Mouse (Mus musculus) CD4-positive, CD25-positive, alpha-beta regulatory T cell, adult 4 months (primary cell): Measurements from ENCODE around the gene Capzb. TPM values are rescaled to one million over a fixed set of nuclear protein-coding genes. Genes with fewer than 3 reads are reported as not detected.

Experiments
- ATAC-seq: one replicate; pipeline ENCODE4 v1.8.0; 2017
- polyA plus RNA-seq, 2 experiments: library from polyadenylated mRNA; unstranded; fragments of 100-300 nt; shearing (Covaris generic); gene quantifications; one replicate each; pipeline ENCODE4 v1.2.1; 2017

Capzb gene
- polyA plus RNA-seq, 2 experiments from 2014 or later = 479 to 616 TPM

DNA sequence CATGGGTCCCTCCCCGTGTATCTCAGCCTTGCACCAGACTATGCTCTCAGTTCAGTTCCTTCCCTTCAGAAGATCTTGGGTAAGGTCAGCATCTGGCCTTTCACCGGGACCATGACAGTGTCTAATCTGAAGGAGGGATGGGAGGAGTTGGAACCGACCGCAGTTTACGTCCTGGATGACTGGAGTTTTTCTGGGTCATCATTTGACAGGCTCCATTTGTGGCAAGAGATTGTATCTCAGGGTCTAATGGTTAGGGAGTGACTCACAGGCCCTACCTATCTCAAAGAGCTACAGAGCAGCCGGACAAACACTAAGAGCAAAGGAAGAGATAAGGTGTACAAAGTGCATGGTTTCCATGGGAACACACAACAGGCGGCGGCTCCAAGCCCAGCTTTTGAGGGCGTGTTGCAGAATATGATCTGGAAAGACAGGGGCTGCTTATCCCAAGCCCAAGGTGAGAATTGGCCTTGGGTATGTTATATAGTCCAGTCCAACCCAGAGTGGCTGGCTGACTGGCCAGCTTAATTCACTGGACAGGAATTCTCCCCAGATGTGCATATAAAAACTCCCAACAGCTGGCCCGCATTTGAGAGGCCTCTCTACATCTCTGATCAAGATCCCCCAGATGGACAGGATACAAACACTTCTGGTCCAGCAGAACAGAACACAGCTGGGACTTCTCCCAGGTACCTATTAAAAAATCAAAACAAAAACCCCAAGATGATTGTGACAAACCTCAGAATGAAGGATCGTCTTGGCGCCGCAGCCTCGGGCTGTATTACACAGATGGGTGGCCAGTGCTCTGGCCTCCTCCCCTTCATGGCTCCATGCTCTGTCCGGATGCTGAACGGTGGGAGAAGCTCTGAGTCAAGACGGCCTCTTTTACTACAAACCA, 12.7 kb upstream of the Capzb start:
- no peak for ATAC-seq

DNA sequence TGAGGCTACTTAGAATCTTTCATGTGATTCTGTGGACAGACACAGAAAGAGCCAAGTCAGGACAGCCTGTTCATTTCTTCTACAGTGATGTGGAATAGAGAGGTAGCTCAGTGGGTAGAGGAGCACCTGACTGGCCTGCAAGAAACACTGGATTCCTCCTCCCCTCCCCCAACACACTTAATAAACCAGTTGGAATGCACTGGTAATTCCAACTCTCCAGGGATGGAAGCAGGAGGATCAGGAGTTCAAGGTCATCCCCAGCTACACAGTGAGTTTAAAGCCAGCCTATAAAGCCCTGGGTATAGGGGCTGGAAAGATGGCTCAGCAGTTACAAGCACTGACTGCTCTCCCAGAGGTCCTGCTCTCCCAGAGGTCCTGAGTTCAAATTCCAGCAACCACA, 10.2 kb upstream of the Capzb start:
- no peak for ATAC-seq

DNA sequence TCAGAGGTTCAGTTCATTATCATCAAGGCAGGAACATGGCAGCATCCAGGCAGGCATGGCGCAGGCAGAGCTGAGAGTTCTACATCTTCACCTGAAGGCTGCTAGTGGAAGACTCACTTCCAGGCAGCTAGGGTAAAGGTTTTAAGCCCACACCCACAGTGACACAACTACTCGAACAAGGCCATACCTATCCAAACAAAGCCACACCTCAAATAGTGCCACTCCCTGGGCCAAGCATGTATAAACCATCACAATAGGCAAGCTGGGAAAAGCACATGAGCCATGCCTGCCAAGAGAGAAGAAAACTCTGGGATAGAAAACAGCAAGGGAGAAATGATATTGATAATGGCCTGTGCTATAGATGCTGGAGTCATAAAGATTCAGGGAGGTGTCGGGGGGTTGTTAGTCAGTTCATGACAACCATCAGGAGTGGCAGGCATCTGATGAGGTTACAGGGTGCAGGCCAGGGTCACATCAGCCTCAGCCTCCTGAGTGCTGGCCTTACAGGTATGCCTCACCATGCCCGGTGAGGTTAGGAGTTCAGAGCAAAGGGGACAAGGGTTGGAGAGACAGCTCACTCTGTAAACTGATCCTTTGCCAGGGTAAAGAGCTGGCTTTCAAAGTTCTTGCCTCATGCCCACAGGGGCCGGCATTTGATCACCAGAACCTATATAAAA, 6.8 kb upstream of the Capzb start:
- ATAC-seq = no peak

DNA sequence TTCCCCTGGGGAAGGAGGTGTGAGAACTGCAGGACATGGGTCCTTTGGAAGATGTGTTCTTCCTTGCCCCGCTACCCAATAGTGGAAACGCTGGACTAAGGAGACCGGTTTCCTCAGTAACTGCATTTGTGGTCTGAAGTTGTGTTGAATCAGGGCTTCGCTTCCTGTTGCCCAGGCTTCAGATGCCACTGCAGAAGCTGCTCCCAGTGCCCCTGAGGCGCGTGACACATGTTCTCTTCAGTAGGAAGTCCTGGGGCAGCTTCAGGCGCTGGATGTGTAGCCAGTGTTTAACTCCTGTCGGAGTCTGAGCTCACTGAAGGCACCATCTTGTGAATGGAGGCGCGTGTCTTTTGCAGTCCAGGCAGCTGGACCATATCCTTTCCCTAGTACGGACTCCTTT, 4.8 kb upstream of the Capzb start:
- ATAC-seq = no peak

DNA sequence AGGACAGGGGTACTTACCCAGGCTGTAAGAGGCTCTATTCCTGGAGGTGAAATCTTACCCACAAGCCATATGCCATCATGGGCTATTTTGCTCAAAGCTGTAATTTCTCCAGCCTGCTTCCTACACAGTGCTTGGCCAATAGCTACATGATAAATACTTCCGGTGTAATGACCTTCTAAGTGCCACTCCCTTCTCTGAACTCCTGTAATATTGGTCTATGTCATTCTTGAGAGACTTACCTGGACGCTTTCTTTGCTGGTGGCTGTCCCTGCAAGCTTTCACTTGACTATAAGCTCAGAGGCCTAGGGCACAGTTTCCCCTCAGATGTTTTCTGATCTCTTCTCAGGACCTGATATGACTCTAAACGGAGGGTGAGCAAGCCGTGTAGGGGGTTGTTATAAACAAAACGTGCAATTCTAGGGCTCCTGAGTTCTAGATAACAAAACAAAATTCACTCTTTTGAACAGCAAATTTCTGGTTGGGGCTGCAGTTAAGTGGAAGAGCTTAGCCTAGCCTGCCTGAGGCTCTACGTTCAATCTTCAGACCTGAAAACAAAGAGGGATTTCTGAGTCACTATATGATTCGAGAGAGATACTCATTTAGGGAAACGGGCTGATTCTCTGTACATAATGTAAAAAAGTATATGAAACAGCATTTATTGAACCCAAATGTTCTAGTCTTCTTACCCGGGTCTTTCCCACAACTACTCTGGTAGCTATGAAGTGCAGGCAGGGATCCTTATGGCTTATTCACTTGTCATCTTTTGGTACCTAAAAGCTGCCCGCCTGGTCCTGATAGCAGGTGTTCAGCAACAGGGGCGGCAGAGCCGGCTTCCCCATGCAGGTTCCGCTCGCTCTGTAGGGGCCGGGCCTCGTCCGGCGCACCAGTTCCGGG, 847 bp upstream of the Capzb start:
- ATAC-seq = peak; percentile 0

DNA sequence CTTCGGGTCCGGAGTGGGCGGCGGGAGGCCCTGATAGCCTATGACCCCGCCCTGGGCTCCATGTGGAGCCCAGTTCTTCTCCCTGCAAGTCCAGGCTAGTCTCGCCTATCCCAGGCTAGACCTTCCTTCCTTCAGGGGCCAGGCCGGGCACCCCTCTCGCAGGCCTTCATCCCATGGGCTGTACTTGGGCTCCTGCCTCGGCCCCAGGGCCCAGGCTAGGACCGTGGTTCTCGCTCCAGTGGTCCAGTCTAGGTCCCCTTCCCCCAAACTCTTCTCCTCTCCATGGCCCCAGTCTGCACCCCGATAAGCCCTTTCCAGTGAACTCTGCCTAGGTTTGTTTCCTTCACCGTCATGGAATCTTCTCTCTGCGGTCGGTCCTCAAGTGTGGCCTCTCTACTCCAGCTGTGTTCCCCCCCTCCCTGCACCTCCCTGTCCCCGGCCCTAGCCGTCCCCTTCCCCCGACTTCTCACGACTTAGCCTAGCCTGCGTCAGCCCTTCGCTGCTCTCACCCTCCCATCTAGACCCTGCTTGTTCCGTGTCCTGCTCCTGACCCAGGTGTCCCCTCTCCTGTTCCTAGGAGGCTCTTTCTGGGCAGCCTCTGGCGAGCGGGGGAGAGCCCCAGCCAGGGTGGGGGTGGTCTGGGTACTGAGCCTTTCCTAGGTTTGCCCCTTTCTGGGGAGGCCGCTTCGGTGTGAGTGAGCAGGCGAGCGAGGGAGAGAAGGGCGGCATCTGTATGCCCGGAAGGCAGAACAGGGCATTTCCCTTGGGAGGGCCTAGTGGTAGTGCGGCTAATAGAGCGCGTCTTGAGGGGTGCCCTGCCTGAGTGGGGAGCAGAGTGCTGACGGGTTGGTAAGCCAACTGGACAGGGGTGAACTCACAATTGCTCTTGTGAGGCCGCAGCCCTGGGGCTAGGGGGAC, 736 bp downstream of the Capzb start:
- ATAC-seq = no peak

DNA sequence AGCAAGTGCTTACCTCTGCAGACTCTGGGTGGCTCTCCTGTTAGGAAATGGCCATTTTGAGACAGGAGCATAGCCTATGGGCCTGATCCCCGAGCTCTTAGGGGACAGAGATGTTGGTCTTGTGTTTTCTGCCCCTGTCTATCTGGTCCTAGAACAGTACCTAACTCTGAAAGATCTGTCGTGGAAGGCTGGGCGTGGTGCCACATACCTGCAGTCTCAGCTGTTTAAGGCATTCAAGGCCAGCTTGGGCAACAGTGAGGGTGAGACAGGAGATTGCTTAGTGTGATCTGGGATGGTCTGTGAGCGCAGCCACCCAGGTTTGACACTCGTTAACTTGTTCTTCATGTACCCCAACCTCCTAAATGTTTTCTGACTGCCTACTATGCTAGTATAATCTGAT, 2.4 kb downstream of the Capzb start:
- no peak for ATAC-seq

DNA sequence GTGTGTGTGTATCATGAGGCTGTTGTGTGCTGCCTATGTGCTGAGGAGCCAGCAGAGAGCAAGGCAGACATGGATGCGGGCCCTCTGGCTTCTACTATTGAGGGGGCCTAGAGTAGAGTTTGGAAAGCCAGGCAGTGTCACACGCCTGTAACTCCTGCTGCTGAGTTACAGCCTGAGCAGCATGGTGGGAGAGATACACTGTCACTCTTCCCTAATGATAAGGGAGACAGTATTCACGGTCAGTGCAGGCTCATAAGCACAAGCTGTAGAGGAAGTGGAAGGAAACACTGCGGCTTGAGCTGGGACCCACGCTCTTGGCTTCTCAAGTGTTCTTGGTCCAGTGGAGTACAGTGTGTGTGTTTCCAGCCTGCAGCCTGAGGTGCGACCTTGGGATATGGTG, 3.8 kb downstream of the Capzb start:
- ATAC-seq = no peak

DNA sequence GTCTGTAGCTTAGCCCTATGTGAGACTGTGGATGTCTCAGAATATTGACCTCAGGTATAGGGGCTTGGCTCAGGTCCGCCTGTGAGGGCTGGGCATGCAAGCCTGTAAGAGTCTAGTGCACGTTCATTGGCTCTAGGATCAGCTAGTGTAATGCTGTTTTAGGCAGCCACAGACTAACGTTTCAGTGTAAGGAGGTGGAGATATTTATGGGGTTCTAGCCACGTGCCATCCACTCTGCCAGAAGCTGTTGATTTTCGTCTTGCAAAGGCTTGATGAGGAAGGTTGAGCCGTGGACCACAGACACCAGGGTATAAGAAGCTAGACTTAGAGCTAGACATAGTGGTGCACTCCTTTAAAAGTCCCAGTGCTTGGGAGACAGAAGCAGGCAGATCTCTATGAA, 4.2 kb downstream of the Capzb start:
- ATAC-seq = no peak

DNA sequence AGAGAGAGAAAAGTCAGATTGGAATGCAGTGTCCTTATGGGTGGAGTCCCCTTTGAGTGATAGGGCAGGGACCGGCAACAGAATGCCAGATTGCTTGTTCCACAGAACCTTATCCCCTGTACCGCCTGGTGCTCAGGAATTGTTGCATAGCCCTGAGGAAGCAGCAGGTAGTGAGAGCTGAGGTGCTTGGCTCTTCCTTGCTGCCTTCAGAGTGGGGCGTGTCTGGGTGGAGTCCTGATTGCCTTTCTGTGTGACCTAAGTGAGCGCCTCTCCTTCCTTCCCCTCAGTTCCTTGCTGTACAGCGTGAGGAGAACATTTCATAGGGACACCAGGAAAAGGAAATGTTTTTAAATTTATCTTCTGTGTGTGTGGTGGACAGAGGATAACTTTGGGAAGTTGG, 4.8 kb downstream of the Capzb start:
- no peak for ATAC-seq

DNA sequence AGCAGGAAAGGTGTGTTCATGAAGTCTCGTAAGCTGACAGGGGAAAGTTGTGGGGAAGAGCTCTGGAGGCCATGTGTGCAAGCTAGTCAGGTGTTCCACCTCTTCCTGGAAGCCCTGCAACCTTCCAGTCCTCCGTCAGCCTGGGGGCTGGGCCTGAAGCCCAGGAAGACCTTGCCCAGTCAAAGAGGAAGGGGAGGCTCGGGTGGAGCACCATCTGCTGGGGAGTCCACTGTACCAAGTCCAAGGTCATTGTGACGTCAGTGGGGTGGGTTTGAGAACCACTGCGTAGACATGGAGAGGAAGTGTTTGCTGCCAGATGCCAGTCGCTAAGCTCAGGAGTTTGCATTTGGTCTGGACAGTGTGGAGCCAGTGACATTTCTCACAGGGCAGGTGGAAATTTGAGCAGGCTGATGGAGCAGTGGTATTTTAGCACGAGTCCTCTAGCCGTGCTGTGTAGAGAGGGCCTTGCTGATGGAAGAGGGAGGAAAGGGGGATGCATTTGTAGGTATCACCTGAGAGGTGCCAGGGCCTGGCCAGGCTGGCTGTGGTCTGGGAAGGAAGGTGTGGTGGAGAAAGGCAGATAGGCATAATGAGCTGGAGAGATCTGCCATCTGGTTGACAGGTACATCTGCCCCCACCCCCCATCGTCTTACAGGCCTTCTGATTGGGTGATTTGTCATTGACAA, 5.4 kb downstream of the Capzb start:
- ATAC-seq = peak; percentile 22

DNA sequence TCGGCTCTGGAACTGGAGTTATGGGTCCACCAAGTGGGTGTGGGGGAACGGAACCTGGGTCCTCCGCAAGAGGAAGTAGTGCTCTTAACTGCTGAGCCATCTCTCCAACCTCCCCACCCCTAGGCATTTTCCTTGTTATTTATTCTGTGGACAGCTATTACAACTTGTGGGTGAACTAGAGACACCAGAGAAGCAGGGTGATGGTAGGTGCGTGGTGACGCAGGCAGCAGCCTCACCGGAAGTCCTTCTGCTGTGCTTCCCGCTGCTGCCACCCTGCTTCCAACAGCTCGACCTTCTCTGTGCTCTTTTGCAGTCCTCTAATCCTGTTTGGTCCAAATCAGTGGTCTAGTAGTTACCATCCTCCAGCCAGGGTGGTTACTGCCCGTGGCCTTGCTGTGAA, 6.4 kb downstream of the Capzb start:
- ATAC-seq = peak; percentile 55

DNA sequence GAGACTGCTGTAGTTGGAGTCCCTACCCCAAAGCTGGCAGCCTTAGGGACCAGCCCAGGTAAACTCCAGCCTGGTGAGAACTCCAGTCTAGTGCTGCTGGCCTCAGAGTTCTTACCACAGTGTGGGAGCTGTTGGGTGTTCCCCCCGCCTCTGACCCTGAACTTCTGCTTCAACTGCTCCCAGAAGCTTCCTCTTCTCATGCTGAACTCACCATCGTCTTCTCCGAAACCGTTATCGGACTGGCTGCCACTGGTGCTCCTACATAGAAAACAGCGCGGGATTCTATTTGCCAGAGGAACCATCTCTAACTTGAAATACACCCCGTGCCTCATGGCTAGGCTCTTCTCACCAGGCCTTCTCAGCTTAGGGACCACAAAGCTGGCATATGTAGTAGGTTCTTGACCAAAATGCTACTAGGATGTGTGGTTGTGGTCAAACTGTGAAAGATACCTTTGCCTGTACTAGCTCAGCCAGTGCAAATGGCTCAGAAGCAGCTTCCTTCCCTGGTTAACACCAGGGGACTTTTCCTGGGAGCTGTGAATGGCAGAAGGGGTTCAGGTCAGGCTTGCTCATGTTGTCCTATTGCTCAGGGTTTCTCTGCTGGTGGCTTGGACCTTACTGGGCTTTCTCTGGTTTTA, 7.1 kb downstream of the Capzb start:
- ATAC-seq = no peak

DNA sequence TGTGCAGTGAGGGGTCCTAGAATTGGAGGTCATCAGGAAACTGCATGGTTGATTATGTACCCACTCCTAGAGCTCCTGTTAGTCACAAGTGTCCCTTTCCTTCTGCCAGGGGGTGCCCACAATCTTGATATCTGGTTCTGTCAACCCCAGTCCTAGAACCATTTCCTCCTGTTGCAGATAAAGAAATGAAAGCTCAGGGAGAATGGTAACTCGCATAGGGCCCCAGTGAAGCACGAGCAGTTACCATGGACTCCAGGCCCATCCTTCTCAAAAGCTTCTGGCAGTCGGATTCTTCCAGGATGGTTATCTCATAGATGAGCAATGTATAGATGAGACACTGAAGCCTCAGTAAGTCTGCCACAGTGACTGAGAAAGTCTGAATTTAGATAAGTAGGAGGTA, 8.2 kb downstream of the Capzb start:
- no peak for ATAC-seq

DNA sequence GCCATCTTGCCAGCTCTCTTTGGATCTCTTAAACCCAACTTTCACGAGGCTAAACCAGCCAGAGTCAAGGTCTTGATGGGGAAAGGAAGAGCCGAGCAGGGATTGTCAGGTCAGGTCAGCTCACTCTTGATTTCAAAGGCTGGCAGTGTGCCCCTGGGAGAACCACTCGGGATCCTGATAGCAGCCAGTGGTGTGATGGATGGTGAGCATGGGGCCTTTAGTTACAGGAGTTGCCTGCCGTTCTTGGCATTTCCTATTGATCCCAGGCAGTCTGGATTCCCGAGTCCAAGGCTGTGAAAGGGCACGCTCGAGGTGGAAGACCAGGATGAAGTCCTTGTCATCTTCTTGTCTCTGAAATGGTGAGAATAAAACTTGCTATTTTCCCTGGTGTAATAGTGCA, 9.9 kb downstream of the Capzb start:
- ATAC-seq = no peak

DNA sequence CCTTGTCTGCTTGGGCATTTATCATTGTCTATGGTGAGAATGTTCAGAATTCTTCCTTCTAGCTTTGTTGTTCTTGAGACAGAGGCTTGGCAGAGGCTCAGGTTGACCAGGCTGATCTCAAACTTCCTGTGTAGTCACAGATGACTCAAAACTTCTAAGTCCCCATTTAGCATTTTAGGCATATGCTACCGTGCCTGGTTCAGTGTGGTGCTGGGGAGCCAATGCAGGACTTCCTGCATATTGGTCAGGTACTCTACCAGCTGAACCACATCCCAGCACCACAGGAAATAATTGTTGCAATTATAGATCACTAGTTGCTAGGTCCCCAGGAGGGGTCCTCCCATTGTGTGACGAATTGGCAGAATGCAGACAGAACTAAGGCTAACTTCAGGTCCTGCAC, 10.7 kb downstream of the Capzb start:
- peak; percentile 86 for ATAC-seq

DNA sequence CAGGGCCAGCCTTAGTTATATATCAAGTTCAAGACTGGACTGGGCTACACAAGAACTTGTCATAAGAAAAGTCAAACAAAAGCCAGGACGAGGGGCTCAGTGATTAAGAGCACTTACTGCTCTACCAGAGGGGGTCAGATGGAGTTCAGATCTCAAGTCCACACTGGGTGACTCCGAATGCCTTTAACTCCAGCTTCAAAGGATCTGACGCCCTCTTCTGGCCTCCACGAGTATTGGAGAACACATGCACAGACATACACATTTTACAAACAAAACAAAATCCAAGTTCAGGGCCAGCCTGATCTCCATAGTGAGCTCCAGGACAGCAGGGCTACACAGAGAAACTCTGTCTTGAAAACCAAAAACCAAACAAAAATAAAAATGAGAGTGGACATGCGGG, 13.1 kb downstream of the Capzb start:
- no peak for ATAC-seq

DNA sequence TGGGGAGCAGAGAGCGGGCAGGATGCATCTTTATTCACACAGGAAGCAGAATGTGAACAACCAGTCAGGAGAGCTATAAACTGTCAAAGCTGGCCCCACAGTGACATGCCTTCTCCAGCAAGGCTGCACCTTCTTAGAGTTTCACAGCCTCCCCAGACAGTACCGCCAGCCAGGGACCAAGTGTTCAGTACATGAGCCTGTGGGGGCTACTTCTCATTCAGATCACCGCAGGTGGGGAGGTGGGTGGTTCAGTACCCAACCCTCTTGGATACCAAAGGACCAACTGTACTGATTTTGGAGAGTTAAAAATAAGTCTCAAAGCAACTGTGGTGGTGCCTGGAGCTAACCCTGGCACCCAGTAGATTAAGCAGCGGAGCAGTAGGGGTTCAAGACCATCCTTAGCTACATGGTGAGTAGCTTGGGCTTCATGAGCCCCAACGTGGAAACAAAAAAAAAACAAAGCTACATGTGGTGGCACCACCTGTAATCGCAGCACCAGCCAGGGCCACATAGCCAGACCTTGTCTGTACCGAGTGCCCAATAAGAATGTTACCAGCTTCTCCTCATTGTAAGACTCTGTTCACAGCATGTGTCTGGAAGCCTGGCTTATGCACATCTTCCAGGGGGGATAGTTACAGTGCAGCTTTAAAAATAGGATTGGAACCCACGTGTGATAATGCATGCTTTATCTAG, 13.8 kb downstream of the Capzb start:
- ATAC-seq = no peak

DNA sequence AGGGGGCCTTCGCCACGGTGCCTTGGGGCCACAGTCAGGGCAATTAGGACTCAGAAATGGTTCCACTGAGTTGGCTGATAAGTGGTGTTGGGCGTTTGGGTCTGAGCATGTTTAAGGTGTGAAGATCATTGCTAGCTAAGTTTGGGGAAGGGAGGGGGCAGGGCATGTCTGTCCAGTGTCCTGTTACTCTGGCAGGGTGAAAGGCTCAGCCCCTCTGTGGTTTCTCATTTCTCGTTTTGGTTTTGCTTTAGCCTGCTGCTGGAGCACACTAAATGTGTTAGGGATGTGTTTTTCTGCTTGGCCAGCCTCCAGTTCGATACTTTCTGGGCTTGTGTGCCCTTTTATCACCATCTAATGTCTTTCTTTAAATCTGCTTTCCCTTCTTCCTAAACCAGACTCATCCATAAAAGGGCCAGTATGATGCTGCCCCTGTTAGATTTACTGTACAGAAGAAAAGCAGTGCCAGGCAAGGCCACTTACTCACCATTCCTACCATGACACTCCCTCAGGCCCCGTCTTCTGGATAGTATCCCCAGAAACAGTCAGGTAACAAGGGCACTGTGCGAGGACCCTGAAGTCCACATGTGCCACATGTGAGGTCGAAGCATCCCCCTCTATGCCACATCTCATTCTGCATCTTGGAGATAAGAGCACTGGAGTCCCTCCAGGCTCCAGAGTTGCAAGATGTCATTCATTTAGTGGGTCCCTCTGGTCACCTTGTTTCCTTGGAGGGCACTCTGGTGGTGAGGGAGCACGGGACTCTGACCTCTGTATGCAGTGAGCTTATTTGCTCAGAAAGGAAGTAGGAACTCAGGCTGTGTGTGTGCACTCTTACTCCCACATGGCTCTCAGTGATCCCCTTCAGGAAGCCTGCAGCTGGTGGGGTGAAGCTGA, 15.8 kb downstream of the Capzb start:
- ATAC-seq = peak; percentile 29
